Mouse (Mus musculus): ENCODE measurements around the gene Tmem248.

- no peak for TF ChIP-seq CTCF (IDR thresholded peaks at IDR 0.05)
- TF ChIP-seq POLR2A (IDR thresholded peaks at IDR 0.05; ENCODE audit: insufficient read depth, low read depth, low read length) = no peak
- TF ChIP-seq EP300 (IDR thresholded peaks at IDR 0.05; ENCODE audit: insufficient read depth, low read depth, low read length) = no peak
Observed at GRCm38 (mm10) chr5:130241426-130241825, 24.5 kb downstream of the Tmem248 start.
